Mouse (Mus musculus) thymus, adult 2 months (tissue): ENCODE data around the gene Atp1b2. TPM values are rescaled to one million over a fixed set of nuclear protein-coding genes. Genes with fewer than 3 reads are reported as not detected.

Experiments
- DNase-seq: peaks from one replicate; pipeline ENCODE4 v3.0.0; 2021
- H3K27ac ChIP-seq: fragments of 200-500 bp; 2 replicates; pipeline ENCODE4 v1.5.1; 2012; ENCODE audit warnings: low read length, control low read depth; ENCODE audit not compliant: control insufficient read depth, insufficient read depth
- H3K27me3 ChIP-seq: fragments of 200-500 bp; 2 replicates; pipeline ENCODE4 v1.6.1; 2012; ENCODE audit warnings: mild to moderate bottlenecking, low read length, moderate library complexity, mixed read lengths; ENCODE audit not compliant: control insufficient read depth, insufficient read depth
- H3K36me3 ChIP-seq: fragments of 200-500 bp; 2 replicates; pipeline ENCODE4 v1.6.1; 2012; ENCODE audit warnings: mild to moderate bottlenecking, low read length, moderate library complexity; ENCODE audit not compliant: control insufficient read depth, insufficient read depth
- H3K4me1 ChIP-seq: fragments of 200-500 bp; replicated peaks from 2 replicates; pipeline ENCODE4 v1.6.1; 2012; ENCODE audit warnings: low read length; ENCODE audit not compliant: control insufficient read depth, insufficient read depth
- H3K4me3 ChIP-seq: fragments of 200-500 bp; 2 replicates; pipeline ENCODE4 v1.5.1; 2012; ENCODE audit warnings: mild to moderate bottlenecking, low read length, control low read depth, moderate library complexity; ENCODE audit not compliant: control insufficient read depth, insufficient read depth
- CTCF ChIP-seq: fragments of 200-500 bp; IDR thresholded peaks from 2 replicates; pipeline ENCODE4 v1.5.1; 2012; ENCODE audit warnings: mild to moderate bottlenecking, control low read depth, low read length, moderate library complexity, borderline replicate concordance; ENCODE audit not compliant: control insufficient read depth, poor library complexity, insufficient read depth; ENCODE audit errors: extremely low read depth
- POLR2A ChIP-seq: fragments of 200-500 bp; IDR thresholded peaks from 2 replicates; pipeline ENCODE4 v1.6.1; 2012; ENCODE audit warnings: mild to moderate bottlenecking, low read length, control low read depth, moderate library complexity; ENCODE audit not compliant: control insufficient read depth, poor library complexity, insufficient read depth; ENCODE audit errors: extremely low read depth
- WGBS: fragments of 180-500 bp; shearing (Covaris S2); methylation state at CpG from one replicate; pipeline ENCODE4 v1.1.7; 2018; 5-methylcytosine and 5-hydroxymethylcytosine counted together
- polyA plus RNA-seq: library from polyadenylated mRNA; depleted of rRNA; stranded (reverse); fragments of >200 nt; gene quantifications from 2 replicates; pipeline ENCODE4 v1.2.3, GENCODE M21; 2012

The Atp1b2 gene
- polyA plus RNA-seq, 1 experiment: 4.2 TPM

- no peaks in the 10 kb centered on the region for H3K27me3 ChIP-seq
- DNase-seq: peak; percentile 96
- H3K4me3 ChIP-seq: peak overlapping the region; percentile 95
- no peaks in the 10 kb centered on the region for H3K36me3 ChIP-seq
- peak overlapping the region; percentile 70 for H3K27ac ChIP-seq
- peaks cover 23% of the 10 kb centered on the region for H3K4me1 ChIP-seq
- TF ChIP-seq CTCF (peak; percentile 94), POLR2A (peak; percentile 56; the same call in 1 of the 2 replicates)
- WGBS: under 1% methylated on average over 39 of the region's 39 CpGs
Observed at GRCm38 (mm10) chr11:69579128-69580017, 26.4 kb downstream of the Atp1b2 start.

GRCm38 (mm10) chr11:69578301-69578700 is 27.4 kb downstream of the Atp1b2 start:
- Histone ChIP-seq H3K4me1 (peaks cover 23% of the 10 kb centered on the region), H3K36me3 (no peaks in the 10 kb centered on the region), H3K4me3 (peak overlapping the region; percentile 77), H3K27ac (peak overlapping the region; percentile 36; the same call in 1 of the 2 replicates), H3K27me3 (no peaks in the 10 kb centered on the region)
- DNase-seq: no peak
- TF ChIP-seq CTCF (no peak), POLR2A (no peak)
- 12% methylated on average over 15 of the region's 15 CpGs for WGBS

DNA sequence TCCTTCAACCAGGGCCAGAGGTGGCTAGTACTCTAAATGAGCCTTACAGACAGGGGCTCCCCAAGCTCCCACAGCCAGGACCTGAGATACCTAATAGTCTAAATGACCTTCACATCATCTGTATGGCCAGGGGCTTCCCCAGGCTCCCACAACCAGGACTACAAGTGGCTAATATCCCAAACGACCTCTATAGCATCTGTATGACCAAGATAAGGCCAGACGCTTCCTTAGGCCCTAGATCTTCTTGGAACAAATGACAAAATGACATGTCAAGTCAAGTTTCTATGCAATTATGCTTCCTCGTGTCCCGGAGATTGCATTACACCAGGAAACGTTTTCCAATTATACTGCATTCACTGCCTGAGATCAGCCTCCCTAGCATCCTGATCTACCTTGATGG is 29.4 kb downstream of the Atp1b2 start:
- no peak for DNase-seq
- 90% methylated on average over 5 of the region's 5 CpGs for WGBS
- Histone ChIP-seq H3K27me3 (no peaks in the 10 kb centered on the region), H3K4me3 (no peak overlapping the region), H3K27ac (no peak overlapping the region), H3K4me1 (peaks cover 26% of the 10 kb centered on the region), H3K36me3 (no peaks in the 10 kb centered on the region)
- no peak for TF ChIP-seq CTCF
- no peak for TF ChIP-seq POLR2A

DNA sequence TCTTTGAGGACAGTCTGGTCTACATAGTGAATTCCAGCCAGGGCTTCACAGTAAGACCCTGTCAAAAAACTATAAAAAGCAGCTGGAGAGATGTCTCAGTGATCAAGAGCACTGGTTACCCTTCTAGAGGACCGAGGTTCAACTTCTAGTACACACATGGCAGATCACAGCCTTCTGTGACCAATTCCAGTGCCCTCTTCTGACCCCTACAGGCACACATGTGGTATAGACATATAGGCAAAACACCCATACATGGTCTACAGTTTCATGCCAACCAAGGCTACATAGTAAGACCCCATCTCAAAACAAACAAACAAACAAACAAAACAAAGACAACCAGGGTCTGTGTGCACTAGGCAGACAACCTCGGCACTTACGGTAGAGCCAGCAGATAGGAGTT is 30.5 kb downstream of the Atp1b2 start:
- 60% methylated on average over 3 of the region's 3 CpGs for WGBS
- DNase-seq: peak; percentile 44

GRCm38 (mm10) chr11:69565131-69565530 is 40.6 kb downstream of the Atp1b2 start:
- Histone ChIP-seq H3K27me3 (peaks cover 2% of the 10 kb centered on the region; the same call in 1 of the 2 replicates), H3K4me1 (peaks cover 6% of the 10 kb centered on the region), H3K36me3 (peaks cover 38% of the 10 kb centered on the region), H3K4me3 (no peak overlapping the region), H3K27ac (no peak overlapping the region)
- no peak for DNase-seq
- 65% methylated on average over 8 of the region's 8 CpGs for whole genome bisulfite sequencing
- TF ChIP-seq POLR2A (no peak), CTCF (no peak)

More for the DNA sequence above, 30.5 kb downstream of the Atp1b2 start:
- H3K27ac ChIP-seq: no peak overlapping the region
- no peak overlapping the region for H3K4me3 ChIP-seq
- H3K36me3 ChIP-seq: peaks cover 8% of the 10 kb centered on the region
- H3K4me1 ChIP-seq: peaks cover 26% of the 10 kb centered on the region
- no peak for TF ChIP-seq CTCF
- no peak for TF ChIP-seq POLR2A
- H3K27me3 ChIP-seq: no peaks in the 10 kb centered on the region

GRCm38 (mm10) chr11:69564391-69564790 is 41.4 kb downstream of the Atp1b2 start:
- DNase-seq: no peak
- TF ChIP-seq CTCF: no peak
- Histone ChIP-seq H3K27ac (no peak overlapping the region), H3K36me3 (peaks cover 32% of the 10 kb centered on the region), H3K4me1 (peaks cover 10% of the 10 kb centered on the region), H3K4me3 (no peak overlapping the region), H3K27me3 (peaks cover 4% of the 10 kb centered on the region; the same call in 1 of the 2 replicates)
- WGBS: 94% methylated on average over 3 of the region's 3 CpGs

DNA sequence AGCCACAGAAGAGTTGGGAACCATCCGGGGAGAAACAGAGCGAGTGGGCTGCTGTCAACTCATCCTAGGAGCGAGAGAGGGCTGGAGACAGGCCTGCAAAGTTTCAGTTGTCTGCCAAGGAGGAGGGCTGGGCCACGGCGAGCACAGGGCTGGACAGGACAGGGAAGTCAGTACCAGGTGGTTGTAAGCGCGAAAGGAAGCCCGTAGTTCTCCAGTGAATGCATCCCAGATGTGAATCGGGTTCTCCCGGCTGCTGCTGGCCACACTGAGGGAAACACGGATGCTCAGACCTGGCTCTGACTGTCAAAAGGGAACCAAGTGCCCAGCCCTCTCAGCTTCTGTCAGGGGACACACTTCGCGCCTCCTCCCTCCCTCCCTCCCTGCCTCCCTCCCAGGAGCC is 42.4 kb downstream of the Atp1b2 start:
- no peak overlapping the region for H3K4me3 ChIP-seq
- no peak overlapping the region for H3K27ac ChIP-seq
- 94% methylated on average over 13 of the region's 13 CpGs for WGBS
- H3K27me3 ChIP-seq: peaks cover 4% of the 10 kb centered on the region; the same call in 1 of the 2 replicates
- no peak for TF ChIP-seq CTCF
- TF ChIP-seq POLR2A: no peak
- H3K36me3 ChIP-seq: peaks cover 32% of the 10 kb centered on the region
- H3K4me1 ChIP-seq: peaks cover 10% of the 10 kb centered on the region
- DNase-seq: no peak
